Mouse (Mus musculus): ENCODE results near the gene Sugct. TPM values are rescaled to one million over a fixed set of nuclear protein-coding genes. Genes with fewer than 3 reads are reported as not detected.
A peak's percentile ranks its signal among the peaks of the same experiment; 100 is the strongest.

Sugct gene
- total and polyA plus RNA-seq, 2 experiments from 2014 or later, result 1.4 to 2.1 TPM

- ATAC-seq, result no peak
- Histone ChIP-seq H3K9ac (no peak overlapping the region), H3K27me3 (ENCODE audit: insufficient read depth, low read length) (no peaks in the 10 kb centered on the region), H3K4me2 (ENCODE audit: low read depth) (no peak overlapping the region), H3K4me3 (ENCODE audit: low read depth, low read length) (no peak overlapping the region), H3K36me3 (ENCODE audit: insufficient read depth) (no peaks in the 10 kb centered on the region), H3K9me3 (ENCODE audit: low read length) (no peaks in the 10 kb centered on the region), H3K27ac (ENCODE audit: low read depth, low read length) (no peak overlapping the region), H3K4me1 (ENCODE audit: insufficient read depth) (peaks cover 3% of the 10 kb centered on the region; the same call in 1 of the 2 replicates)
- no peak for DNase-seq
- no peak for TF ChIP-seq CTCF (IDR thresholded peaks at IDR 0.05; ENCODE audit: low read depth)
Observed at GRCm38 (mm10) chr13:17701322-17701721, 6.0 kb upstream of the Sugct start.

GRCm38 (mm10) chr13:17700090-17700715 is 4.8 kb upstream of the Sugct start:
- no peak for ATAC-seq
- Histone ChIP-seq H3K9me3 (ENCODE audit: low read length) (no peaks in the 10 kb centered on the region), H3K27me3 (ENCODE audit: insufficient read depth, low read length) (no peaks in the 10 kb centered on the region), H3K36me3 (ENCODE audit: insufficient read depth) (no peaks in the 10 kb centered on the region), H3K4me3 (ENCODE audit: low read depth, low read length) (no peak overlapping the region), H3K9ac (no peak overlapping the region), H3K27ac (ENCODE audit: low read depth, low read length) (no peak overlapping the region), H3K4me1 (ENCODE audit: insufficient read depth) (peaks cover 3% of the 10 kb centered on the region; the same call in 1 of the 2 replicates), H3K4me2 (ENCODE audit: low read depth) (no peak overlapping the region)
- DNase-seq, result no peak
- TF ChIP-seq CTCF (IDR thresholded peaks at IDR 0.05; ENCODE audit: low read depth), result no peak
- WGBS, result 72% methylated on average over 3 of the region's 3 CpGs

- Histone ChIP-seq H3K9ac (peak overlapping the region; percentile 82), H3K4me2 (ENCODE audit: low read depth) (peak overlapping the region; percentile 62), H3K36me3 (ENCODE audit: insufficient read depth) (no peaks in the 10 kb centered on the region), H3K4me1 (ENCODE audit: insufficient read depth) (peaks cover 3% of the 10 kb centered on the region; the same call in 1 of the 2 replicates), H3K27ac (ENCODE audit: low read depth, low read length) (peak overlapping the region; percentile 95; the same call in 1 of the 2 replicates), H3K9me3 (ENCODE audit: low read length) (no peaks in the 10 kb centered on the region), H3K4me3 (ENCODE audit: low read depth, low read length) (peak overlapping the region; percentile 79), H3K27me3 (ENCODE audit: insufficient read depth, low read length) (no peaks in the 10 kb centered on the region)
- no peak for TF ChIP-seq CTCF (IDR thresholded peaks at IDR 0.05; ENCODE audit: low read depth)
- ATAC-seq (no peak), DNase-seq (peak; percentile 41)
- 16% methylated on average over 7 of the region's 7 CpGs for WGBS
Observed at GRCm38 (mm10) chr13:17695898-17696580, 686 bp upstream of the Sugct start.

GRCm38 (mm10) chr13:17694414-17694813 is 939 bp downstream of the Sugct start:
- DNase-seq, result peak; percentile 58
- WGBS, result under 1% methylated on average over 23 of the region's 25 CpGs

GRCm38 (mm10) chr13:17693816-17694215 is 1.5 kb downstream of the Sugct start:
- TF ChIP-seq CTCF (IDR thresholded peaks at IDR 0.05; ENCODE audit: low read depth), result no peak
- no peaks in the 10 kb centered on the region for H3K9me3 ChIP-seq (ENCODE audit: low read length)
- 51% methylated on average over 5 of the region's 5 CpGs for WGBS
- H3K4me3 ChIP-seq (ENCODE audit: low read depth, low read length), result no peak overlapping the region
- no peak overlapping the region for H3K9ac ChIP-seq
- H3K36me3 ChIP-seq (ENCODE audit: insufficient read depth), result no peaks in the 10 kb centered on the region
- H3K27ac ChIP-seq (ENCODE audit: low read depth, low read length), result no peak overlapping the region
- DNase-seq (peak; percentile 14), ATAC-seq (no peak)
- H3K4me2 ChIP-seq (ENCODE audit: low read depth), result no peak overlapping the region
- no peaks in the 10 kb centered on the region for H3K27me3 ChIP-seq (ENCODE audit: insufficient read depth, low read length)
- peaks cover 3% of the 10 kb centered on the region; the same call in 1 of the 2 replicates for H3K4me1 ChIP-seq (ENCODE audit: insufficient read depth)

More at GRCm38 (mm10) chr13:17694414-17694813, 939 bp downstream of the Sugct start:
- Histone ChIP-seq H3K4me2 (ENCODE audit: low read depth) (peak overlapping the region; percentile 62), H3K36me3 (ENCODE audit: insufficient read depth) (no peaks in the 10 kb centered on the region), H3K9ac (peak overlapping the region; percentile 82), H3K27ac (ENCODE audit: low read depth, low read length) (peak overlapping the region; percentile 95; the same call in 1 of the 2 replicates), H3K4me1 (ENCODE audit: insufficient read depth) (peaks cover 3% of the 10 kb centered on the region; the same call in 1 of the 2 replicates), H3K4me3 (ENCODE audit: low read depth, low read length) (peak overlapping the region; percentile 79), H3K27me3 (ENCODE audit: insufficient read depth, low read length) (no peaks in the 10 kb centered on the region), H3K9me3 (ENCODE audit: low read length) (no peaks in the 10 kb centered on the region)
- no peak for TF ChIP-seq CTCF (IDR thresholded peaks at IDR 0.05; ENCODE audit: low read depth)
- peak; percentile 57 for ATAC-seq

GRCm38 (mm10) chr13:17691436-17691835 is 3.9 kb downstream of the Sugct start:
- Histone ChIP-seq H3K9me3 (ENCODE audit: low read length) (no peaks in the 10 kb centered on the region), H3K4me2 (ENCODE audit: low read depth) (no peak overlapping the region), H3K9ac (no peak overlapping the region), H3K27ac (ENCODE audit: low read depth, low read length) (no peak overlapping the region), H3K4me3 (ENCODE audit: low read depth, low read length) (no peak overlapping the region), H3K36me3 (ENCODE audit: insufficient read depth) (no peaks in the 10 kb centered on the region), H3K4me1 (ENCODE audit: insufficient read depth) (no peaks in the 10 kb centered on the region), H3K27me3 (ENCODE audit: insufficient read depth, low read length) (no peaks in the 10 kb centered on the region)
- no peak for DNase-seq
- ATAC-seq, result no peak
- TF ChIP-seq CTCF (IDR thresholded peaks at IDR 0.05; ENCODE audit: low read depth), result no peak
- WGBS, result 79% methylated on average over 1 of the region's 1 CpGs

- H3K27me3 ChIP-seq (ENCODE audit: insufficient read depth, low read length), result no peaks in the 10 kb centered on the region
- no peak for ATAC-seq
- H3K9me3 ChIP-seq (ENCODE audit: low read length), result no peaks in the 10 kb centered on the region
- no peaks in the 10 kb centered on the region for H3K36me3 ChIP-seq (ENCODE audit: insufficient read depth)
- no peak for TF ChIP-seq CTCF (IDR thresholded peaks at IDR 0.05; ENCODE audit: low read depth)
- no peak overlapping the region for H3K27ac ChIP-seq (ENCODE audit: low read depth, low read length)
- H3K9ac ChIP-seq, result no peak overlapping the region
- no peak overlapping the region for H3K4me2 ChIP-seq (ENCODE audit: low read depth)
- no peak overlapping the region for H3K4me3 ChIP-seq (ENCODE audit: low read depth, low read length)
- H3K4me1 ChIP-seq (ENCODE audit: insufficient read depth), result no peaks in the 10 kb centered on the region
- DNase-seq, result no peak
Observed at GRCm38 (mm10) chr13:17690686-17691085, 4.7 kb downstream of the Sugct start.
